Mouse (Mus musculus): Measurements from ENCODE around the gene Pja2. TPM values are rescaled to one million over a fixed set of nuclear protein-coding genes. Genes with fewer than 3 reads are reported as not detected.
A peak's percentile ranks its signal among the peaks of the same experiment; 100 is the strongest.
"Not testable (repeated sequence)": the region's sequence is repeated elsewhere in the genome, so short reads cannot be mapped to it uniquely, and the experiment has no call there.

The Pja2 gene
- total RNA-seq, 2 experiments from 2014 or later: 22.4 to 32.3 TPM

- ATAC-seq (replicated peaks; ENCODE audit: low FRiP score, low TSS enrichment, poor library complexity, severe bottlenecking): no peak
Measured at GRCm38 (mm10) chr17:64288000-64288399, 43.7 kb downstream of the Pja2 start.

DNA sequence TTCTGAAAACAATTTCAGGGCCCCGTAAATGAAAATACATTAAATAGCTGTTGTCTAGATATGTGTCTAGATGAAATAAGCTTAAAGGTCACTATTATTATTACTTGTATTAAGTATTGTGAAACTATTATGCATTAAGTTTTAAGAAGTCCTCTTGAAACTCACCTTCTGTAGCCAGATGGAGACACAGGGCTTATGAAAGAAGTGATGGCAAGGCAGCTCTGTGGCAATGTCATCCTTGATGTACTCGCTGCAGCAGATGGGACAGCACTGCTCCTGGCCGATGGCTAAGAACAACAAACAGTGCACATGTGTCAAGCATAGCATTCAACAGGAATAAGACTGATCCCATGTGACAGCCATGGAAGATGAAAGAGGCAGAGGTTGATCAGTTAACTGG, 44.9 kb downstream of the Pja2 start:
- no peak for ATAC-seq (replicated peaks; ENCODE audit: low FRiP score, low TSS enrichment, poor library complexity, severe bottlenecking)

DNA sequence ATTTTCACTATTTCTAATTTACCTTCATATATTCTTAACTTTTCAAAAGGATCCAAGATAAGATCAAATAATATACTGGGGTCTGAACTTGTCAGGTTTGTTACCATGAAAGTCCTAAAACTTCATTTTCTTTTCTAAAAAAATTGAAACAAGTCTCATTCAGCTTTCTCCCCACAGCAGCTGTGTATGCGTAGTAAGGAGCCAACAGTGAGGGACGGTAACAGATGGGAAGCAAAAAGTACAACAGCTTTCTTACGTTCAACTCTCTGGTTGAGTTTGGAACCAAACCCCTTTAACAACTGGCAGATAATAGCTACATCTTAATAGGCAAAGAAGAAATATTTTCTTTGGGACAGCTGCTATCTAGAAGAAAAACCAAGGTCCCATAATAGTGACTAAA, 50.3 kb downstream of the Pja2 start:
- ATAC-seq (replicated peaks; ENCODE audit: low FRiP score, low TSS enrichment, poor library complexity, severe bottlenecking): not testable (repeated sequence)

DNA sequence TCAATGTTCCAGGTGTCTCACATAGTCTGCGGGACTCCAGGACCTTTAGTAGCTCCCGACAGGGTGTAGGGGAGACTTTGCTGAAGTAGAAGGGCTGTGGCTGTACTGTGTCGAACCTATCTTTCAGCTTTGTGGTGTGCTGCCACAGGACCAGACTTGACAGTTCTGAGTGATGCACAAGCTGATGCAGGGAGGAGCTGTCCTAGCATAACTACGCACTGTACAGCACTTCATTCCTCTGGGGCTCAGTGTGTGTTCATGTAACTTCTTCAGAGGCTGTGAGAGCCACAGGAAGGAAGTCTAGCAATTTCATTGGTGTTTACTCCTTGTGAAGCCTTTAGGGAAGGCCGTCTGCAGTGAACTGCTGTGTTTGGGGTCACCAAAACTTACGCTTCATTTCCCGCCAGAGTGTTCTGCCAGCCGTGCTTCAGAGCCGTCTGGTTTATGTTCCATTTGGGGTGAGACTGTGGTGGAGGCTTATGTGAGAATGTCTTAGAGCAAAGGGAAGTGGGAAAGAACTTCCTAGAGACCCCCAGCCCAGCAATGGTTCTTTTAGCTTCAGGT, 54.0 kb downstream of the Pja2 start:
- no peak; the same call in 1 of the 2 replicates for ATAC-seq (replicated peaks; ENCODE audit: low FRiP score, low TSS enrichment, poor library complexity, severe bottlenecking)

GRCm38 (mm10) chr17:64276666-64277065, 55.0 kb downstream of the Pja2 start:
- no peak for ATAC-seq (replicated peaks; ENCODE audit: low FRiP score, low TSS enrichment, poor library complexity, severe bottlenecking)

DNA sequence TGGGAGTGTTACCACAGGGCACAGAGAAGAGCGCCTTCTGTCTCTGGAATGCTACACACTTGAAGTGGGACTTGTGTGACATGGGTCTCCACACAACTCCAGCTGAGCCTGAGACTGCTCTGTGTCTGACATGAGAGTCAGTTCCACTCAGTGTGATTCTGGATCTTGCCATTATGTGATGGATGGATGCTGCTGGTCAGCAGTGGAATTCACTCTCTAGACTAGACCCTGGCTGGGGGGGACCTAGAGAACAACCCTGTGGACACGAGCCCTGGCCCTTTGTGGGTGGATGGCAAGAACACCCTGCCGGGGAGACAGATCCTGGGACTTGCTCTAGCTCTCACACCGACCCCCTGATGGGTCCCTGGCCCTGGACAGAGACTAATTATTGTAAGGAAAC, 56.5 kb downstream of the Pja2 start:
- ATAC-seq (replicated peaks; ENCODE audit: low FRiP score, low TSS enrichment, poor library complexity, severe bottlenecking): no peak

GRCm38 (mm10) chr17:64274341-64275105, 57.2 kb downstream of the Pja2 start:
- peak; percentile 55 for ATAC-seq (replicated peaks; ENCODE audit: low FRiP score, low TSS enrichment, poor library complexity, severe bottlenecking)

DNA sequence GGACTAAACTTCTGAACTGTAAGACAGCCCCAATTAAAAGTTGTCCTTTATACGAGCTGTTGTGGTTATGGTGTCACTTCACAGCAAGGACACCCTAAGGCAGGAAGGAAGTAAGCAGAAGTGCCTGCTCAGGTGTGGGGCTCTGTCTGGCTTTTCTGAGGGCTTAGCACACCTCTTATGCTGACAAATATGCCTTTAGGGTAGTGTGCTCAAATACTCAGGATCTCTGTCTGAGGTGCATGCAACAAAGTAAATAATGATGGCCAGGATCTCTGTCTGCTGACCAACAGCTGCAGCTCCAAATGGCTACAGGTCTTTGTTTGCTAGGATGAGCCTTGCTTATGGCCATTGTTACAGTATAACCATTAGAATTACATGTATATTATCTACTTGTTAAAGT, 71.1 kb downstream of the Pja2 start:
- no peak for ATAC-seq (replicated peaks; ENCODE audit: low FRiP score, low TSS enrichment, poor library complexity, severe bottlenecking)

DNA sequence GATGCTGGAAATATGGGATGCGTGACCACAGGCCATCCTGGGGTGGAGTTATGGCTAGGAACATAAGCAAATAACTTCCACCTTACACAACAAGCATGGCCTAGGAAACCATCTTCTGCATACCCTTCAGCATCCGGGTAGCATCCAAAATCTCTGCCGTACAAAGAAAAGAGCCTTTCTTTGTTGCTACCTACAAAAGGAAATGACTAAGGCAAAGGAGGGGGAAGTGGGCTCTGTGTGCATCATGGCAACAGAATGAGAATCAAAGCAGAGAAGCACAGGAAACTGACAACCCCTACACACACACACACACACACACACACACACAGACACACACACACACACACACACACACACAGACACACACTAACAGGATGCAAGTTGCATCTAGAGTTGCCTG, 83.5 kb downstream of the Pja2 start:
- ATAC-seq (replicated peaks; ENCODE audit: low FRiP score, low TSS enrichment, poor library complexity, severe bottlenecking): no peak

DNA sequence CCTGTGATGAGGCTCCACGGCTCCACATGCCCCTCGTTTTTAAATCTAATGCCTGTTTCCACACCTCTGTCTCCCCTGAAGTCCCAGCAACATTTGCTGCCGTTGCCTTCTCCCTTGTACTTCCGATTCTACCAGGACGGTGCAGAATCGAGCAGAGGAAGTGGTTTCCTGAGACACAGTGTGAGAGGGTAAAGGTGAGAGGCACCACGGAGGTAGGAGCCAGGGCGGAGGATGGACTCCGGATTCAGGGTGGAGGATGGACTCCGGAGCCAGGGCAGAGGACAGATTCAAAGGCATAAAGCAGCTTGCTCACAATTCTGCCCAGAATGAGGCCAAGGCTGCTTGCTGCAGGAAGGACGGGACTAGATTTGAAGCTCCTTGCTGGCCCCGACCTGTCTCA, 88.8 kb downstream of the Pja2 start:
- no peak for ATAC-seq (replicated peaks; ENCODE audit: low FRiP score, low TSS enrichment, poor library complexity, severe bottlenecking)

GRCm38 (mm10) chr17:64242310-64242859, 89.3 kb downstream of the Pja2 start:
- ATAC-seq (replicated peaks; ENCODE audit: low FRiP score, low TSS enrichment, poor library complexity, severe bottlenecking): no peak

GRCm38 (mm10) chr17:64241544-64242292, 90.0 kb downstream of the Pja2 start:
- no peak for ATAC-seq (replicated peaks; ENCODE audit: low FRiP score, low TSS enrichment, poor library complexity, severe bottlenecking)

- ATAC-seq (replicated peaks; ENCODE audit: low FRiP score, low TSS enrichment, poor library complexity, severe bottlenecking): no peak
Measured at GRCm38 (mm10) chr17:64232134-64232533, 99.6 kb downstream of the Pja2 start.

GRCm38 (mm10) chr17:64231637-64232036, 100.1 kb downstream of the Pja2 start:
- ATAC-seq (replicated peaks; ENCODE audit: low FRiP score, low TSS enrichment, poor library complexity, severe bottlenecking): not testable (repeated sequence)

DNA sequence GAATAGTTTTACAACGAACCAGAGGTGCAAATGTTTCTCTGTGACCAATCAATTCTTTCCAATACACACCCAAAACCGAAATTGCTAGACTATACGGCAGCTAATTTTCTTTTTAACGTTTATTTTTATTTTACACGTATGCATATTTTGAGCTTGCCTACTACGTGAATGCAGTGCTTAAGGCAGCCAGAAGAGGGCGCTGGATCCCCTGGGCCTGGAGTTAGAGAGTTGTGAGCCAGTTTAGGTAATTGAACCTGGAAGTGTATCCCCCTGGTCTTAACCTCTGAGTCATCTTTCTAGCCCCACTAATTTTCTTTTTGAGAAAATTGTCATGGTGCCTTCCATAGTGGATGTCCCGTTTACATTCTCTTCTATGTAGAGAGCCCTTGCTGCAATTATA, 100.5 kb downstream of the Pja2 start:
- ATAC-seq (replicated peaks; ENCODE audit: low FRiP score, low TSS enrichment, poor library complexity, severe bottlenecking): peak; percentile 74

All from megakaryocyte-erythroid progenitor cell, adult 5-6 weeks (primary cell).